Mouse (Mus musculus): ENCODE data around the gene Umodl1. TPM values are rescaled to one million over a fixed set of nuclear protein-coding genes. Genes with fewer than 3 reads are reported as not detected.

Gene Umodl1
- polyA plus RNA-seq, 1 experiment from 2014 or later = not detected

- in situ Hi-C loops (cut with MboI; ENCODE audit: low pct_unique_long_range_greater_than_20kb) = no loop called here
- POLR2A ChIA-PET = no interaction called here
- DNase-seq (ENCODE audit: low read depth, low spot score) (no peak), ATAC-seq (no peak)
- H3K27me3 ChIP-seq = no peaks in the 10 kb centered on the region
- CTCF ChIA-PET = no interaction called here
- TF ChIP-seq CTCF (IDR thresholded peaks at IDR 0.05) = no peak
These were observed 82.9 kb downstream of the Umodl1 start for GRCm38 (mm10) chr17:31037331-31037730.

- ATAC-seq (no peak), DNase-seq (ENCODE audit: low read depth, low spot score) (no peak)
- CTCF ChIA-PET = no interaction called here
- in situ Hi-C loops (cut with MboI; ENCODE audit: low pct_unique_long_range_greater_than_20kb) = no loop called here
- H3K27me3 ChIP-seq = no peaks in the 10 kb centered on the region
- no peak for TF ChIP-seq CTCF (IDR thresholded peaks at IDR 0.05)
- POLR2A ChIA-PET = no interaction called here
These were observed 83.9 kb downstream of the Umodl1 start for GRCm38 (mm10) chr17:31038381-31038780.

GRCm38 (mm10) chr17:31039626-31040025, 85.2 kb downstream of the Umodl1 start:
- ChIA-PET CTCF (no interaction called here), POLR2A (no interaction called here)
- no peak for TF ChIP-seq CTCF (IDR thresholded peaks at IDR 0.05)
- H3K27me3 ChIP-seq = peaks cover 4% of the 10 kb centered on the region
- DNase-seq (ENCODE audit: low read depth, low spot score) (no peak), ATAC-seq (no peak)
- in situ Hi-C loops (cut with MboI; ENCODE audit: low pct_unique_long_range_greater_than_20kb) = no loop called here

GRCm38 (mm10) chr17:31040421-31040820, 86.0 kb downstream of the Umodl1 start:
- in situ Hi-C loops (cut with MboI; ENCODE audit: low pct_unique_long_range_greater_than_20kb) = no loop called here
- peaks cover 6% of the 10 kb centered on the region for H3K27me3 ChIP-seq
- no peak for DNase-seq (ENCODE audit: low read depth, low spot score)
- POLR2A ChIA-PET = no interaction called here
- CTCF ChIA-PET = no interaction called here
- ATAC-seq = no peak
- TF ChIP-seq CTCF (IDR thresholded peaks at IDR 0.05) = no peak

- DNase-seq (ENCODE audit: low read depth, low spot score) = no peak
- POLR2A ChIA-PET = no interaction called here
- in situ Hi-C loops (cut with MboI; ENCODE audit: low pct_unique_long_range_greater_than_20kb) = no loop called here
- TF ChIP-seq CTCF (IDR thresholded peaks at IDR 0.05) = no peak
- no peak for ATAC-seq
- peaks cover 10% of the 10 kb centered on the region for H3K27me3 ChIP-seq
- CTCF ChIA-PET = no interaction called here
These were observed 88.3 kb downstream of the Umodl1 start for GRCm38 (mm10) chr17:31042751-31043150.

GRCm38 (mm10) chr17:31057151-31057890, 102.9 kb downstream of the Umodl1 start, which contains the start of gene Abcg1:
Gene Abcg1, plus strand, starts transcription at chr17:31057675.
- TF ChIP-seq CTCF (IDR thresholded peaks at IDR 0.05) = no peak
- no peak for ATAC-seq
- POLR2A ChIA-PET = no interaction called here
- peaks cover 4% of the 10 kb centered on the region for H3K27me3 ChIP-seq
- in situ Hi-C loops (cut with MboI; ENCODE audit: low pct_unique_long_range_greater_than_20kb) = no loop called here
- DNase-seq (ENCODE audit: low read depth, low spot score) = no peak
- CTCF ChIA-PET = no interaction called here

GRCm38 (mm10) chr17:31057891-31058744, 103.7 kb downstream of the Umodl1 start:
- in situ Hi-C loops (cut with MboI; ENCODE audit: low pct_unique_long_range_greater_than_20kb) = no loop called here
- ATAC-seq (no peak), DNase-seq (ENCODE audit: low read depth, low spot score) (no peak)
- CTCF ChIA-PET = no interaction called here
- POLR2A ChIA-PET = no interaction called here
- peaks cover 4% of the 10 kb centered on the region for H3K27me3 ChIP-seq
- no peak for TF ChIP-seq CTCF (IDR thresholded peaks at IDR 0.05)

DNA sequence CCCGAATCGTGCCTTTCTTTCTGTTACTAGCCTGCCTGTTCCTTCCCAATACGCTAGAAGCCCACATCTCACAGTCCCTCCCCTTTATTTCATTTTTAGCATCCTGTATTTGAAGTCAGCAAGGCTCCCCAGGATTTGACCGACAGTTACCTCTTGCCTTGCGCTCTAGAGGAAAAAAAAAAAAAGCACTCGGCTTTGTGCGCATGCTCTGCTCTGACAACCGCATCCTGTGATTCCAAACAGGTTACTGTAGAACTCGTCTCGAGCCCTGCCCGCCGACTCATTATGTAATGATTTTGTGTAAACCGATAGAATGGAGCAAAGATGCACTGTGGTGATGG, 104.3 kb downstream of the Umodl1 start:
- DNase-seq (ENCODE audit: low read depth, low spot score) (no peak), ATAC-seq (no peak)
- in situ Hi-C loops (cut with MboI; ENCODE audit: low pct_unique_long_range_greater_than_20kb) = no loop called here
- POLR2A ChIA-PET = no interaction called here
- CTCF ChIA-PET = no interaction called here
- TF ChIP-seq CTCF (IDR thresholded peaks at IDR 0.05) = no peak
- peaks cover 4% of the 10 kb centered on the region for H3K27me3 ChIP-seq

DNA sequence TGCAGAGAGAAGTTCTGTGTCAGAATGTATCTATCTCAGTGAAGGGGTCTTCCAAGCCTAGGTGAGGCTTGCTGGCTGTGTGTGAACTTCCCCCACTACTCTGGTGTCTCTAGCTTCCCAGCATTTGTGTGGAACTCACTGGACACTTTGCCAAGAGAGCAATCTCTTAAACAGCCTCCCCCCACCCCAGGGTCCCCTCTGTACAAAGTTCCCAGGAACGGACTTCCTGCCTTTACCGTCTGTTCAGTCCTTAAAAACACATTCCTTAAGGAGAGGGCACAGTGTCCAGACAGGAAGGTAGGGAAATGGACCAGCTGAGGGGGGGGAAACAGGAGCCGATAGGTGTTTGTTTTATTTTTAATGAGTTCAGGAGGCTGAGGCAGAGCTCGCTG, 105.8 kb downstream of the Umodl1 start:
- ATAC-seq = no peak
- no peak for TF ChIP-seq CTCF (IDR thresholded peaks at IDR 0.05)
- ChIA-PET CTCF (no interaction called here), POLR2A (no interaction called here)
- in situ Hi-C loops (cut with MboI; ENCODE audit: low pct_unique_long_range_greater_than_20kb) = no loop called here
- peaks cover 4% of the 10 kb centered on the region for H3K27me3 ChIP-seq
- no peak for DNase-seq (ENCODE audit: low read depth, low spot score)

Other genes starting within 250 kb of the Umodl1 start
- gene Glp1r, start 52.8 kb upstream of the Umodl1 start, polyA plus RNA-seq (2021) = not detected
- 0.01 TPM for gene Abcg1, start 103.0 kb downstream of the Umodl1 start, polyA plus RNA-seq (2021)
- gene Tff3, start 175.0 kb downstream of the Umodl1 start, polyA plus RNA-seq (2021) = not detected
- gene Tff2, start 189.6 kb downstream of the Umodl1 start, polyA plus RNA-seq (2021) = not detected
- not detected for gene Tff1, start 210.6 kb downstream of the Umodl1 start, polyA plus RNA-seq (2021)
- gene Tmprss3, start 244.3 kb downstream of the Umodl1 start, polyA plus RNA-seq (2021) = not detected